Mouse (Mus musculus) bone marrow, adult 2 months (tissue): ENCODE data around the gene Gm45837. TPM values are rescaled to one million over a fixed set of nuclear protein-coding genes. Genes with fewer than 3 reads are reported as not detected.
A peak's percentile ranks its signal among the peaks of the same experiment; 100 is the strongest.

Experiments used
- H3K27ac ChIP-seq: fragments of 200-500 bp; 2 replicates; pipeline ENCODE4 v1.5.1; 2012; ENCODE audit warnings: low read depth, mild to moderate bottlenecking, control low read depth, inconsistent platforms, low read length; ENCODE audit not compliant: control insufficient read depth, poor library complexity, insufficient read depth
- H3K4me1 ChIP-seq: fragments of 200-500 bp; 2 replicates; pipeline ENCODE4 v1.6.1; 2011; ENCODE audit warnings: low read length; ENCODE audit not compliant: control insufficient read depth, insufficient read depth
- H3K4me3 ChIP-seq: fragments of 200-500 bp; replicated peaks from 2 replicates; pipeline ENCODE3; 2011; ENCODE audit warnings: mild to moderate bottlenecking, low read depth, low read length, control low read depth; ENCODE audit not compliant: control insufficient read depth
- CTCF ChIP-seq: fragments of 200-500 bp; IDR thresholded peaks from 2 replicates; pipeline ENCODE4 v1.5.1; 2011; ENCODE audit warnings: low read length, control low read depth; ENCODE audit not compliant: control insufficient read depth, insufficient read depth
- POLR2A ChIP-seq: fragments of 200-500 bp; IDR thresholded peaks from 2 replicates; pipeline ENCODE4 v1.6.1; 2011; ENCODE audit warnings: low read depth, mild to moderate bottlenecking, control low read depth, low read length, borderline replicate concordance; ENCODE audit not compliant: control insufficient read depth
- WGBS: fragments of 180-500 bp; shearing (Covaris S2); methylation state at CpG from one replicate; pipeline ENCODE4 v1.1.7; 2018; 5-methylcytosine and 5-hydroxymethylcytosine counted together
- polyA plus RNA-seq: library from polyadenylated mRNA; stranded (reverse); fragments of >200 nt; gene quantifications from 2 replicates; pipeline ENCODE4 v1.2.4, GENCODE M21; 2011; ENCODE audit warnings: low replicate concordance; ENCODE audit not compliant: missing spikeins, insufficient read depth, insufficient read length

The Gm45837 gene
- polyA plus RNA-seq, 1 experiment, result 43.8 TPM

GRCm38 (mm10) chr7:101395471-101395870, 15.2 kb upstream of the Gm45837 start:
- no peak for TF ChIP-seq POLR2A
- no peak for TF ChIP-seq CTCF
- Histone ChIP-seq H3K4me1 (no peaks in the 10 kb centered on the region), H3K4me3 (no peak overlapping the region), H3K27ac (no peak overlapping the region)
- WGBS, result 77% methylated on average over 2 of the region's 2 CpGs

GRCm38 (mm10) chr7:101397175-101397574, 13.5 kb upstream of the Gm45837 start:
- 86% methylated on average over 4 of the region's 4 CpGs for WGBS
- no peak for TF ChIP-seq CTCF

GRCm38 (mm10) chr7:101401510-101401909, 9.2 kb upstream of the Gm45837 start:
- Histone ChIP-seq H3K27ac (no peak overlapping the region), H3K4me3 (no peak overlapping the region), H3K4me1 (no peaks in the 10 kb centered on the region)
- WGBS, result 72% methylated on average over 7 of the region's 7 CpGs
- TF ChIP-seq POLR2A (no peak), CTCF (no peak)

More at GRCm38 (mm10) chr7:101397175-101397574, 13.5 kb upstream of the Gm45837 start:
- Histone ChIP-seq H3K4me1 (no peaks in the 10 kb centered on the region), H3K4me3 (no peak overlapping the region), H3K27ac (no peak overlapping the region)

DNA sequence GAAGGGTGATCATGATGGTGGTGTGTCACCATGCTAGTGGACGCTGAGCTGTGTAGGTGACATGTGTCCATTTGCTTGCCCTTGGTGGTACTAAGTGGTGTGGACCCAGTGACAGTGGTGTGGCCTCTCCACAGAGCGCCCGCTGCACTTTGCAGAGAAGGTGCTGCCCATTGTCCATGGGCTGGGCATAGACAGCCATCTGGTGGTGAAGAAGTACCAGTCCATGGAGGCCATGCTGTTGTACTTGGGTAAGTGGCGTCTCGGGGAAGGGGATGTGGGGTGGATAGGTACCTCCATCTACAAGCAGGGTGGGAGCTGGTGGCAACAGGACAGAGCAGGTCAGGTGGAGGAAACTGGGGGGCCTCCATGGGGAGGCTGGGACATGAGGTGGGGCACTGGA, 6.9 kb upstream of the Gm45837 start:
- Histone ChIP-seq H3K27ac (no peak overlapping the region), H3K4me1 (no peaks in the 10 kb centered on the region), H3K4me3 (no peak overlapping the region)
- 95% methylated on average over 5 of the region's 5 CpGs for WGBS
- TF ChIP-seq POLR2A (no peak), CTCF (peak; percentile 41; the same call in 1 of the 2 replicates)

DNA sequence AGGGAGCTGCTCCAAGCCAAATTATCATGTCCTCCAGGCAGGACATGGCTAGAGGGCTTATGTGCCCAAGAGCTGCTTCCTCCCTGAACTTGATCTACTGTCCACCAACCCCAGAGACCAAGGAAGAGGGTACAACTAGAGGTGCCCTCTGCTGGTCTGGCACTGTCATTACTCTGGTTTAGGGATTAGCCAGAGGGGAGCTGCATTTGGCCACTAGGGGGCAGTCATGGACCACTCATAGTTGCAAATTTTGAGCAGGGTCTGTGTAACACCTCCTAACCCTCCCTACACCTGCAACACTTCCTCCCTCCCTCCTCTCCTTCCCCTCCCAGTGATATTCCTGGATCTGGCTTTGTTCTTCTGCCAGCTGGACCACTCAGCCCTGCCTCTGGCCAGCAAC, 2.1 kb downstream of the Gm45837 start:
- peaks cover 2% of the 10 kb centered on the region for H3K4me1 ChIP-seq
- H3K4me3 ChIP-seq, result no peak overlapping the region
- H3K27ac ChIP-seq, result no peak overlapping the region
- TF ChIP-seq CTCF (peak; percentile 100), POLR2A (no peak)

- peaks cover 2% of the 10 kb centered on the region for H3K4me1 ChIP-seq
- 79% methylated on average over 4 of the region's 4 CpGs for WGBS
- H3K27ac ChIP-seq, result no peak overlapping the region
- TF ChIP-seq POLR2A (no peak), CTCF (no peak)
- H3K4me3 ChIP-seq, result no peak overlapping the region
These were observed 3.5 kb downstream of the Gm45837 start for GRCm38 (mm10) chr7:101414209-101414608.

GRCm38 (mm10) chr7:101414661-101415511, 4.2 kb downstream of the Gm45837 start:
- H3K4me1 ChIP-seq, result peaks cover 2% of the 10 kb centered on the region
- H3K4me3 ChIP-seq, result no peak overlapping the region
- no peak for TF ChIP-seq CTCF
- no peak for TF ChIP-seq POLR2A
- WGBS, result 59% methylated on average over 6 of the region's 7 CpGs
- no peak overlapping the region for H3K27ac ChIP-seq

GRCm38 (mm10) chr7:101415512-101416100, 4.9 kb downstream of the Gm45837 start:
- Histone ChIP-seq H3K27ac (no peak overlapping the region), H3K4me3 (no peak overlapping the region), H3K4me1 (peaks cover 2% of the 10 kb centered on the region)
- WGBS, result 52% methylated on average over 8 of the region's 8 CpGs
- no peak for TF ChIP-seq CTCF
- no peak for TF ChIP-seq POLR2A

DNA sequence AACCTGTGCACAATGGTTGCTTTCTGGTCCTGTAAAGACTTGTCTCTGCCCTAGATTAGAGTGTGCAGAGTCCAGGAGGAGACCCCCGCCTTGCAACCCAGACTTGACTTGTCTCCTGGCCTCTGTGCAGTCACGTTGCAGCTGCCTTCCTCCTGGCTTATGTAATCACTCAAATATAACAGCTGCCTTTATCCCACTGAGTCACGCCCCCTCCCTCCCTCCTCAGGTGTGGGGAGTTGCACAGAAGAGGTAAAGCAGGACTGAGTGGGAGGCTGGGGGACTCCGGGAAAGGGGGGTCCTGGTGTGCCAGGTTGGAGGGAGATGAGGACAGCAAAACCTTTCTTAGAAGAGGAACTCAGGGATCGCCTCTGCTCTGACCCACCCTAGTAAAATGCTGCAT, 5.7 kb downstream of the Gm45837 start:
- Histone ChIP-seq H3K4me3 (no peak overlapping the region), H3K4me1 (peaks cover 2% of the 10 kb centered on the region), H3K27ac (no peak overlapping the region)
- 47% methylated on average over 5 of the region's 5 CpGs for WGBS
- TF ChIP-seq POLR2A, result no peak
- no peak for TF ChIP-seq CTCF
